Mouse (Mus musculus) midbrain, embryonic 11.5 days (tissue): ENCODE data around the gene Csad. TPM values are rescaled to one million over a fixed set of nuclear protein-coding genes. Genes with fewer than 3 reads are reported as not detected.
A peak's percentile ranks its signal among the peaks of the same experiment; 100 is the strongest.

Experiments used
- ATAC-seq: fragments of 200-750 bp; cut with Nextera tagmentation; 2 replicates; pipeline ENCODE4 v1.8.0; 2017; ENCODE audit warnings: moderate TSS enrichment, moderate library complexity; ENCODE audit not compliant: low FRiP score
- DNase-seq: peaks from one replicate; pipeline ENCODE4 v3.0.0; 2015; ENCODE audit warnings: low spot score; ENCODE audit errors: missing footprints
- H3K27ac ChIP-seq: fragments of 300-500 bp; sonication (generic); 2 replicates; pipeline ENCODE4 v1.5.1; 2014; ENCODE audit warnings: low read depth, low read length
- H3K27me3 ChIP-seq: fragments of 300-500 bp; sonication (generic); 2 replicates; pipeline ENCODE4 v1.6.1; 2014; ENCODE audit warnings: mild to moderate bottlenecking, low read length, moderate library complexity, mixed read lengths; ENCODE audit not compliant: control insufficient read depth, insufficient read depth
- H3K36me3 ChIP-seq: fragments of 300-500 bp; sonication (generic); 2 replicates; pipeline ENCODE4 v1.6.1; 2014; ENCODE audit warnings: mild to moderate bottlenecking, low read length, moderate library complexity, mixed read lengths; ENCODE audit not compliant: control insufficient read depth, insufficient read depth
- H3K4me1 ChIP-seq: fragments of 300-500 bp; sonication (generic); 2 replicates; pipeline ENCODE4 v1.6.1; 2014; ENCODE audit warnings: low read length; ENCODE audit not compliant: control insufficient read depth, insufficient read depth
- H3K4me2 ChIP-seq: fragments of 300-500 bp; sonication (generic); 2 replicates; pipeline ENCODE4 v1.6.1; 2014; ENCODE audit warnings: mild to moderate bottlenecking, moderate library complexity
- H3K4me3 ChIP-seq: fragments of 300-500 bp; sonication (generic); 2 replicates; pipeline ENCODE4 v1.5.1; 2014; ENCODE audit warnings: low read depth, low read length
- H3K9ac ChIP-seq: fragments of 300-500 bp; sonication (generic); 2 replicates; pipeline ENCODE4 v1.6.1; 2014; ENCODE audit warnings: low read length
- H3K9me3 ChIP-seq: fragments of 300-500 bp; sonication (generic); 2 replicates; pipeline ENCODE4 v1.6.1; 2016; ENCODE audit warnings: low read length; ENCODE audit not compliant: control insufficient read depth
- WGBS: fragments of 180-500 bp; shearing (Covaris S2); extraction: QIAGEN DNeasy Blood & Tissue Kit; methylation state at CpG from one replicate; pipeline ENCODE4 v1.1.7; 2014; 5-methylcytosine and 5-hydroxymethylcytosine counted together
- polyA plus RNA-seq: library from polyadenylated mRNA; unstranded; fragments of >200 nt; fragmentation: Nextera tagmentation; extraction: Ambion mirVana; gene quantifications from 2 replicates; pipeline ENCODE4 v1.2.1, GENCODE M21; 2014

Gene Csad
- polyA plus RNA-seq, 1 experiment from 2014 or later = 25.9 TPM

DNA sequence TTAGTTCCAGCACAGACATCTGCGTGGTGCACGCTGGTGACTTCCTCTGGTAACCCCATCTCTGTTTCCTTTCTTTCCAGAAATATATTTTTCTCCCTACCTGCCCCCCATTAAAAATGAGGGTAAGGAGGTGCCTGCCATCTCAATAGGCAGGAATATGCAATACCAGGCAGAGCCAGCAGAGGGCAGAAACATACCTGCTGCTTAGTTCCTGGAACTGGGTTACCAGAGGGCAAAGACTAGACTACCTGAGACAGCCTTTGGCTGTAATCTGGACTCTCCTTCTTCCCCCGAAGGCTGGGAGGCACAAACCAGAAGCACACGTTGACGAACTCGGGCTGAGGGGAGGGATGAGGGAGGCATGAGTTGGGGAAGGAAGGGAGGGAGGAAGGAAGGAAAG, 26.2 kb downstream of the Csad start:
- Histone ChIP-seq H3K9ac (no peak overlapping the region), H3K9me3 (no peaks in the 10 kb centered on the region), H3K27ac (no peak overlapping the region), H3K4me3 (no peak overlapping the region), H3K36me3 (no peaks in the 10 kb centered on the region), H3K4me1 (no peaks in the 10 kb centered on the region), H3K27me3 (no peaks in the 10 kb centered on the region), H3K4me2 (no peak overlapping the region)
- WGBS = 23% methylated on average over 6 of the region's 6 CpGs
- DNase-seq (peak; percentile 94), ATAC-seq (no peak)

DNA sequence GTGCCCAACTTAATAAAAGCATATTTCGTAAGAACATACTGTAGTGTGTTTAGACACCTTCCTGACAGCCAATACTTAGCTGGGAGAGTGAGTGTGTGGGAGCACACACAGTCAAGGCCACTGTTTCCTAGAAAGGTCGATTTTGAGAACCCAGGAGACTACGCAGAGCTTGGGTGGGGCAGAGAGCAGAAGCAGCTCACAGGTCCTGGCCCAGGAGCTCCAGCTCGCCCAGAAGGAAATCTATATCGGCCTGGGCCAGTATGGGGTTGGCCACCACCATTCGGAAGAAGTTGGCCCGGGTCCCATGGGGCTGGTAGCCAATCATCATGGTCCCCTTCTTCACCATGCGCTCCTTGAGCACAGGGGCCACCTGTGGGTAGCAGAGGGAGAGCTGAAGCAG, 27.1 kb downstream of the Csad start:
- 87% methylated on average over 8 of the region's 8 CpGs for WGBS
- ATAC-seq (no peak), DNase-seq (no peak)
- Histone ChIP-seq H3K27ac (no peak overlapping the region), H3K36me3 (no peaks in the 10 kb centered on the region), H3K9ac (no peak overlapping the region), H3K9me3 (no peaks in the 10 kb centered on the region), H3K4me1 (no peaks in the 10 kb centered on the region), H3K4me3 (no peak overlapping the region), H3K27me3 (no peaks in the 10 kb centered on the region), H3K4me2 (no peak overlapping the region)

DNA sequence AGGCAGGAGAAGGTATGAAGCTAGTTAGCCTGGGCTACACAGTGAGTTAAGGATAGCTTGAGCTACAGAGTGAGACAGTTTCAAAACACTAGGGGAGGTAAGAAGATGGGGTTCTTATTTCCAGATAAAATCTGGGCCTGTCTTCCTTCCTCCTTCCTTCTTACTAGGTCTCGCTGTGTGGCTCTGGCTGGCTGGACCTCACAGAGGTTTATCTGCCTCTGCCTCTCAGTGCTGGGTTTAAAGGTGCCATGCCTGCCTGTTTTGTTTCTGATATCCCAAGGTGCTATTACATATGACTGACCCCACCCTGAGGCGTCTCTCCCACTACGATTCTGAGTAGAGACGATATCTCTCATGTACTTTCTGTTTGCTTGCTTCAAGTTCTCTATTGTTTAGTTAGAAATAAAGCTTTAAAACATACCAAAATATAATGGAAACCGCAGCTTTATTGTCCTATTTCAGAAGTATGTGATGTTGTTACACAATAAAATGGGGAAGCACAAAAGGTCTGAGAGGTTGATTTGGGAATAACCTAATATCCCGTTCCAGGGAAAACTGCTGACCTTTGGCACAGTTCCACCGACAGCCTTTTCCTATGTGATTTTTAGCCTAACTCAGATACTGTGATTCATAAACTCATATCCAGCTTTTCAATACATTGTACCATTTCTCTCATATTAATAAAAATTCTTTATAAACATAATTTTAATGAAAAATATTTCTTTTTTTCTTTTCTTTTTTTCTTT, 27.8 kb downstream of the Csad start:
- ATAC-seq = no peak
- no peaks in the 10 kb centered on the region for H3K36me3 ChIP-seq
- WGBS = 88% methylated on average over 7 of the region's 7 CpGs

DNA sequence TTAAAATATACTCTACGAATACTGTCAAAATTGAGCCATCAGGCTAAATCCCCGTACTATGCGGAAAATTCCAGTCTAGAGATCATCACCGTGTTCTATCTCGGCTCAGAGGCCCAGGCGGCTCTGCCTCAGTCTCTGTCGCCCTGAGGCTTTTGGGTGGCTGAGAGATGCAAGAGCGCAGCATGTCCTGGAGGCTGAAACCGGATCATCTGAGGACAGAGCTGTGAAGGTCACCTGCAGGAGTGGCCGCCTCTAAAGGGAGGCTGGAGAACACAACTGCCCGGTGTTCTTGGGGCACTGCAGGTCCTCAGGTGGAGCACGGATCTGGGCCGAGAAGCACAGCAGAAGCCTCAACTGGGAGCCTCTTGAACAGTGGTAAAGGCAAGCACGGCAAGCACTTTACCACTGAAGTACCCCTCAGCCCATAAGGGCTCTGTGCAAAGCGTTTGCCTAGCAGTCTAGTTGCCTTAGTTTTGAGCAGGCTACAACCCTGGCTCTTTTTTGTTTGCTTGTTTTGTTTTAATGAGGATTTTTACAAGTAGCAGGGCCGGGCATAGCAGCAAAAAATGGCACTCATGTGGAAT, 28.7 kb downstream of the Csad start:
- no peak overlapping the region for H3K4me3 ChIP-seq
- no peak overlapping the region for H3K27ac ChIP-seq
- no peak for ATAC-seq
- DNase-seq = no peak
- H3K9ac ChIP-seq = no peak overlapping the region
- H3K4me1 ChIP-seq = no peaks in the 10 kb centered on the region
- no peaks in the 10 kb centered on the region for H3K9me3 ChIP-seq
- H3K27me3 ChIP-seq = no peaks in the 10 kb centered on the region
- no peak overlapping the region for H3K4me2 ChIP-seq
- H3K36me3 ChIP-seq = no peaks in the 10 kb centered on the region
- WGBS = 88% methylated on average over 16 of the region's 16 CpGs

More for the DNA sequence above, 27.8 kb downstream of the Csad start:
- Histone ChIP-seq H3K27me3 (no peaks in the 10 kb centered on the region), H3K4me1 (no peaks in the 10 kb centered on the region), H3K4me2 (no peak overlapping the region), H3K9me3 (no peaks in the 10 kb centered on the region), H3K27ac (no peak overlapping the region), H3K9ac (no peak overlapping the region), H3K4me3 (no peak overlapping the region)
- no peak for DNase-seq

DNA sequence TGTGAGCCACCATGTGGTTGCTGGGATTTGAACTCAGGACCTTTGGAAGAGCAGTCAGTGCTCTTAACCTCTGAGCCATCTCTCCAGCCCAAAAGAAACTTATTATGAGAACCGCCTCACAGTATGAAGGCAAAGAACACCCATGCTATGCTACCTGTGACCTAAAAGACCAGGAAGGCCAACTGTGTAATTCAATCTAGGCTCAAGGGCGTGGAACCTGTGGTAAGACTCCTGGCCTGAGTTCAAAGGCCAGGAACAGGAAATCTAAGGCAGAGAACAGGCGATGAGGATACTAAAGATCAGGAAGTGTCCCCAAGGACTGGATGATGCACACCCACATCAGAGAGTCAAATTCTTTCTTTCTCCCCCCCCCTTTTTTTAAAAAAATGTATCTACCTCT, 30.9 kb downstream of the Csad start:
- H3K36me3 ChIP-seq = no peaks in the 10 kb centered on the region
- H3K27me3 ChIP-seq = no peaks in the 10 kb centered on the region
- H3K27ac ChIP-seq = no peak overlapping the region
- DNase-seq (no peak), ATAC-seq (no peak)
- H3K9ac ChIP-seq = no peak overlapping the region
- no peaks in the 10 kb centered on the region for H3K4me1 ChIP-seq
- H3K4me2 ChIP-seq = no peak overlapping the region
- H3K4me3 ChIP-seq = no peak overlapping the region
- WGBS = 89% methylated on average over 3 of the region's 3 CpGs
- H3K9me3 ChIP-seq = no peaks in the 10 kb centered on the region

DNA sequence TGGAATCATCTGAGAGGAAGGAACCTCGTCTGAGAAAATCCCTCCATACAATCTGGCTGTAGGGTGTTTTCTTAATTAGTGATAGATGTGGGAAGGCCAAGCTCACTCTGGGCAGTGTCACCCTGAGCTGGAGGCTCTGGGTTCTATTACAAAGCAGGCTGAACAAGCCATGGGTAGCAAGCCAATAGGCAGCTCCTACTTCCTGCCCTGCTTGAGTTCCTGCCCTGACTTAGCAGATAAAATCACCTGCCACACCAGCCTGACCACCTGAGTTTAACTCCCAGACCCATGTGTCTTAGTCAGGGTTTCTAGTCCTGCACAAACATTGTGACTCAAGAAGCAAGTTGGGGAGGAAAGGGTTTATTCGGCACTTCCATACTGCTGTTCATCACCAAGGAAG, 35.5 kb downstream of the Csad start:
- H3K9ac ChIP-seq = no peak overlapping the region
- 85% methylated on average over 2 of the region's 2 CpGs for WGBS
- no peaks in the 10 kb centered on the region for H3K4me1 ChIP-seq
- no peak overlapping the region for H3K4me3 ChIP-seq
- H3K9me3 ChIP-seq = no peaks in the 10 kb centered on the region
- DNase-seq (no peak), ATAC-seq (no peak)
- no peaks in the 10 kb centered on the region for H3K27me3 ChIP-seq
- no peak overlapping the region for H3K4me2 ChIP-seq
- no peak overlapping the region for H3K27ac ChIP-seq
- H3K36me3 ChIP-seq = no peaks in the 10 kb centered on the region

DNA sequence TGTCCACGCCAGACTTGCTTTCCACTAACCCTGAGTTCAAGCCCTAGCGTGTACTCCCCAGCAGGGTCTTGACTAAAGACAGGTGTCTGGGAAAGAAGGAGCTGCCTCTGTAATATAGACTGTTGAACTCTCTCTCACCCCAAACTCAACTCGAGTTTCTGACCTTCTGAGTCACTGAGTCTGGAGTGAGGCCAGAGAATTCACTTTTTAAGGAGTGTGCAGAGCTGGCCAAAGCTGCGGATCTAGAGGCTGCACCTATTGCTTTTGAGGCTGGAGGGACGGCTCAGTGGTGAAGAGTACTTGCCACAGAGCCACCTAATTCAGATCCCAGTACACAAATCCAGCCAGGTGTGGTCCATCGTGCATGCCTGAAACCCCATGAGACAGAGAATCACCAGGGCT, 36.9 kb downstream of the Csad start:
- ATAC-seq (no peak), DNase-seq (no peak)
- Histone ChIP-seq H3K27ac (no peak overlapping the region), H3K9ac (no peak overlapping the region), H3K27me3 (no peaks in the 10 kb centered on the region), H3K4me2 (no peak overlapping the region), H3K4me3 (no peak overlapping the region), H3K9me3 (no peaks in the 10 kb centered on the region), H3K36me3 (no peaks in the 10 kb centered on the region), H3K4me1 (no peaks in the 10 kb centered on the region)
- 65% methylated on average over 6 of the region's 6 CpGs for WGBS

DNA sequence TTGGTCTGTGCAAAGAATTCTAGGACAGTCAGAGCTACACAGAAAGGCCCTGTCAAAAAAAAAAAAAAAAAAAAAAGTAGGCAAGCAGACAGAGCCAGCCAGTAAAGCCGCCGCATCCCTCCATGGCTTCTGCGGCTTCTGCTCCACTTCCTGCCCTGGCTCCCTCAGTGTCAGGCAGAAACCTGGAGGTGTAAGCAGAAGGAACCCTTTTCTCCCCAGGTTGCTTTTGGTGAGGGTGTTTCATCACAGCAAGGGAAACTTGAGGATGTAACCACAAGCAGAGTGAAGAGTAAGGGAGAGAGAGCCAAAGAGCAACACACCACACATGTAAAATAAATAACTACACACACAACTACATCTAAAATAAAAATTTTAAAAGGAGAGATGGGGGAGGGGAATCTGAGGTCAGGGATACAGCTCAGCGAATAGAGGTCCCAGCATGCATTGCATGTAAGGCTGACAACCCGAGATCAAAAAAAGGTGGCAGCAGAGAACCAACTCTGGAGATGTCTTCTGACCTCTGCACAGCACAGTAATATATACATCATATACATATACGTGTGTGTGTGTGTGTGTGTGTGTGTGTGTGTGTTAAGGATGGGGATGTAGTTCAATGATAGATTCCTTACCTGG, 38.9 kb downstream of the Csad start:
- no peak for DNase-seq
- 55% methylated on average over 6 of the region's 6 CpGs for WGBS
- H3K27me3 ChIP-seq = no peaks in the 10 kb centered on the region

DNA sequence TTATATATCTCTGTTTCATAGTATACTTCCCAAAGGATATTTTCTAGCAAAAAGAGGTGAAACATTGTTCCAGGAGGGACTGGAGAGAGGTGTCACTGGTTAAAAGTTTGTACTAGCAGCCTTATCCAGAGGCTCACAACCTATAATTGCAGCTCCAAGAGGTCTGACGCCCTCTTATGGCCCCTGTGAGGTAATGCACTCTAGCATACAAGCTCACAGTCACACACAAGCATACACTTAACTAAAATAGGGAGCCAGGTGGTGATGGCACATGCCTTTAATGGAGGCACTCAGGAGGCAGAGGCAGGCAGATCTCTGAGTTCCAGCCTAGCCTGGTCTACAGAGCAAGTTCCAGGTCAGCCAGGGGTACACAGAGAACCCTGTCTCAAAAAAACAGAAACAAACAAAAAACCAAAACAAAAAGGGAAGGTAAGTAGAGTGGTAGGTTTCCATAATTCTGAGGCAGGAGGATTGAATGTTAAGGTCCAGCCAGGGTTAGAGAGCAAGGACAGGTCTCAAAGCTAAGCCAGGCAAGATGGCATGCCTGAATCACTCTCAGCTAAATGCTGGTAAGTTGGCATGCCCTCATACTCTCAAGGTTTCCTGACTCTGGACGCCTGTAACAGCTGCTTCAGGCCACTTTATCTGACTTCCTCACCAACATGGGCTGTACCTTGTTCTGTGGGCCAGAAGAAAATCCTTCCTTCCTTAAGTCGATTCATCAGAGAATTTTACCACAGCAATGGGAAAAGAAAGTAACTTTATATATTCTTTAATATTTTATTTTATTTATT, 40.4 kb downstream of the Csad start:
- DNase-seq (no peak), ATAC-seq (no peak)
- Histone ChIP-seq H3K9me3 (no peaks in the 10 kb centered on the region), H3K4me3 (no peak overlapping the region), H3K4me2 (no peak overlapping the region), H3K27ac (no peak overlapping the region), H3K36me3 (no peaks in the 10 kb centered on the region), H3K4me1 (no peaks in the 10 kb centered on the region), H3K9ac (no peak overlapping the region), H3K27me3 (no peaks in the 10 kb centered on the region)
- 55% methylated on average over 3 of the region's 3 CpGs for WGBS

More for the DNA sequence above, 38.9 kb downstream of the Csad start:
- Histone ChIP-seq H3K9me3 (no peaks in the 10 kb centered on the region), H3K27ac (no peak overlapping the region), H3K4me1 (no peaks in the 10 kb centered on the region), H3K4me2 (no peak overlapping the region), H3K36me3 (no peaks in the 10 kb centered on the region), H3K4me3 (no peak overlapping the region), H3K9ac (no peak overlapping the region)
- ATAC-seq = no peak
